Mouse (Mus musculus) kidney, adult 9 months (tissue): ENCODE results near the gene Dcun1d4.

ENCODE experiments used
- DNase-seq: peaks from one replicate; pipeline ENCODE4 v3.0.0; 2022

The Dcun1d4 gene

DNA sequence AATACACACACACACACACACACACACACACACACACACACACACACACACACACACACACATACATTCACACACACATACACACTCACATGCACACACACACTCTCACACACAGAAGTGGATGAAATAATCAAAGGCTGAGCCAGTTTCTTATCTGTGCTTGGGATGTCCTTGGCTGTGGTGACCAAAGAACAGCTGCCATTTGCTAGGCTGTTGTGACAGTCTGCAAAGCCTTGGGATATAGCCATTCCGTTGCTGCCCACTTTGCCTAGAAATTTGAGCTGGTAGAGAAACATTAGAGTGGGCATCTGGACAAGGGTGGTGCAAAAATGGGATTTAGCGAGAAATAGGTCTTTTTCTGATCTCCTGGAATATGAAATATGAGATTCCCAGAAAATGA is 119.2 kb downstream of the Dcun1d4 start:
- no peak for DNase-seq

GRCm38 (mm10) chr5:73601361-73601763 is 120.6 kb downstream of the Dcun1d4 start:
- DNase-seq: no peak

- no peak for DNase-seq
These were observed 122.1 kb downstream of the Dcun1d4 start for GRCm38 (mm10) chr5:73602865-73603264.

- no peak for DNase-seq
These were observed 123.7 kb downstream of the Dcun1d4 start for GRCm38 (mm10) chr5:73604542-73604941.

GRCm38 (mm10) chr5:73604964-73605363 is 124.2 kb downstream of the Dcun1d4 start:
- DNase-seq: no peak
